Mouse (Mus musculus): ENCODE measurements around the gene 3110001I22Rik. TPM values are rescaled to one million over a fixed set of nuclear protein-coding genes. Genes with fewer than 3 reads are reported as not detected.
"Not testable (repeated sequence)": the region's sequence is repeated elsewhere in the genome, so short reads cannot be mapped to it uniquely, and the experiment has no call there.

The 3110001I22Rik gene
- polyA plus RNA-seq (2015; fragmentation: Nextera tagmentation; extraction: Ambion mirVana) = 6.0 and 6.3 TPM in 2 replicates

DNA sequence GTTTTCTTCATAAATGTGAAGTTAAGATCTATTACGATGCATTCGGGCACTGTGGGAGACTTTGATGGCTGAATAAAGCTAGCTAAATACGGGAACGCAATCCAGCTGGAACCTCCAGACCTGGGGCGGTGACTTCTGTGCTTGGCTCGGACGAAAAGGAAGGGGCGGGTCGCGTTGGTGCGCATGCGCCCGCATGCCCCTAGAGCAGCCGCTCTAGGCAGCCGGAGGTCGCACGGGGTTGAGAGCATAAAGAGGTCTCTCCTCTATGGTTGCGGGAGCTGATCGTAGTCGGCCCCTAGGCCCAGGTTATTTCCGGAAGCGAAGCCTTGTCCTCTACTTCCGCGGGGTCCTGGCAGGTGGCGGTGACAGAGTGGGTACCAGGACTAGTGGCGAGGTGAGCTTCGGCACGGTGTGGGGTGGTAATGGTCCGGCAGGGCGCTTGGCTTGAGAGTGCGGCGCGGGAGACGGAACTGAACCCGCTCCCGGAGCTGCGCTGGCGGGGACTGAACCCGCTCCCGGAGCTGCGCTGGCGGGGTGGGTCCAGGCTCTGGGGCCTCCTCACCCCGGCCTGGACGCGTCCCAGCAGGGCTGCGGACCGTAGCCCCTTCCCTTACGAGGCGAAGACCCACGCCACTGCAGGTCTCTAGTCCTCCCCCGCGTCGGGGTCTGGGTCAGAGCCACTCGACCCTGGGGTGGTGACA, at the start of gene 3110001I22Rik, which contains the start of gene Bfar:
Gene 3110001I22Rik, plus strand, starts transcription at position 245 of the 701 bp plus-strand sequence.
Gene Bfar, plus strand, starts transcription at position 174 of the 701 bp plus-strand sequence.
- Histone ChIP-seq H3K36me3 (peaks cover 6% of the 10 kb centered on the region), H3K4me2 (peak within 1 kb of the TSS; percentile 70), H3K9ac (replicated peaks) (peak within 1 kb of the TSS; percentile 94), H3K4me1 (peaks cover 29% of the 10 kb centered on the region), H3K27me3 (replicated peaks) (no peaks in the 10 kb centered on the region), H3K9me3 (replicated peaks) (no peaks in the 10 kb centered on the region), H3K4me3 (replicated peaks) (peak within 1 kb of the TSS; percentile 98), H3K27ac (replicated peaks) (peak within 1 kb of the TSS; percentile 83)
- ATAC-seq (ENCODE audit: low FRiP score) = peak; percentile 94
- under 1% methylated on average over 53 of the region's 54 CpGs for WGBS

DNA sequence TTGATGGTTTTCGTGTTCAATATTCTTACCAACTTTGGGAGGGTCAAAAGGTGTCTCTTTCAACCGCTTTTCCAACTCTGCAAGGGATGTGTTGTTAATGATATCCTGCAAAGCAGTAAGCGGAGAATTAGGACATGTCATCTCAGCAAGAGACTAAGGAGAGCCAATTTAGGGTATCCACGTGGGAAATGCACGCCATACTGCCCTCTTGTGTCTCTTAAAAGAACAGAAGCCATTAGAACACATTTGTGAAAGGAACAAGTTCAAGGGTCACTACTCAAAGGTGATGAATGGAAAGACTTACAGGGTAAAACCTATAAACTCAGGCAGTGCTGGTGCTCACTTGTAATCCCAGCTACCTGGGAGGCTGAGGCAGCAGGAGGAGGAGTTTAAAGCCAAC, 43.4 kb upstream of the 3110001I22Rik start:
- 48% methylated on average over 5 of the region's 5 CpGs for WGBS

DNA sequence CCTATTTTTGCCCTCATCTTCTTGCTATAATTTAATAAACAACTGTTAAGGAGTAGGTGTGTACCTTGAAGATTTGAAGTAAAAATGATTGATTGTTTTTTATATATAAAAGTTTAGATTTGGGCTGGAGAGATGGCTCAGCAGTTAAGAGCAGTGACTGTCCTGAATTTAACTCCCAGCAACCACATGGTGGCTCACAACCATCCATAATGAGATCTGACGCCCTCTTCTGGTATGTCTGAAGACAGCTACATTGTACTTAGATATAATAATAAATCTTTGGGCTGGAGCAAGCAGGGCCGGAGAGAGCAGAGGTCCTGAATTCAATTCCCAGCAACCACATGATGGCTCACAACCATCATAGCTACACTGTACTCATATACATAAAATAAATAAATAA, 33.5 kb upstream of the 3110001I22Rik start:
- H3K36me3 ChIP-seq = peaks cover 32% of the 10 kb centered on the region
- not testable (repeated sequence) for H3K4me3 ChIP-seq (replicated peaks); ATAC-seq (ENCODE audit: low FRiP score); H3K9ac ChIP-seq (replicated peaks); H3K27ac ChIP-seq (replicated peaks); H3K27me3 ChIP-seq (replicated peaks); H3K4me2 ChIP-seq; H3K4me1 ChIP-seq; H3K9me3 ChIP-seq (replicated peaks)
- 20% methylated on average over 2 of the region's 2 CpGs for WGBS

More for the DNA sequence above, 43.4 kb upstream of the 3110001I22Rik start:
- no peak overlapping the region for H3K9ac ChIP-seq (replicated peaks)
- H3K27me3 ChIP-seq (replicated peaks) = no peaks in the 10 kb centered on the region
- H3K4me3 ChIP-seq (replicated peaks) = no peak overlapping the region
- no peak overlapping the region for H3K4me2 ChIP-seq
- ATAC-seq (ENCODE audit: low FRiP score) = no peak
- H3K9me3 ChIP-seq (replicated peaks) = peaks cover 4% of the 10 kb centered on the region; the same call in 1 of the 2 replicates
- no peak overlapping the region for H3K27ac ChIP-seq (replicated peaks)
- peaks cover 55% of the 10 kb centered on the region for H3K36me3 ChIP-seq
- H3K4me1 ChIP-seq = no peaks in the 10 kb centered on the region

DNA sequence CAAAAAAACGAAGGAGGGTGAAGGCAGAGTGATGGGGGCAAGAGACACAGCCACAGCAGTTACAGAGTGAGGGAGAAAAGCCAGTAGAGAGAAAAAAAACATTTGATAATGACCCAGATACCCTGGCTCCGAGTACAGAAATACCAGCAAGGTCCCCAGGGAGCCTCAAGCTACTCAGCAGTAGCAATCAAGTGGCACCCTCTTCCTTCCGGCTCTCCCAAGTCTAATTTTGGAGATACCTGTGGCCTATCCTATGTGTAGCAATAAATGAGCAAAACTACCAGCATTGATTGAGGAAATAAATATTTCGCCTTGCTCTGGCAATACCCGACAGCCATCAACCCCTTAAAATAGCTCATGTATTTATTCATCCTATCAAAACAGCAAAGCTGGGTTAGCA, 32.2 kb upstream of the 3110001I22Rik start:
- no peak overlapping the region for H3K27ac ChIP-seq (replicated peaks)
- no peak overlapping the region for H3K9ac ChIP-seq (replicated peaks)
- H3K27me3 ChIP-seq (replicated peaks) = no peaks in the 10 kb centered on the region
- no peaks in the 10 kb centered on the region for H3K9me3 ChIP-seq (replicated peaks)
- H3K4me3 ChIP-seq (replicated peaks) = no peak overlapping the region
- whole genome bisulfite sequencing = 86% methylated on average over 5 of the region's 5 CpGs
- no peak for ATAC-seq (ENCODE audit: low FRiP score)
- no peaks in the 10 kb centered on the region for H3K4me1 ChIP-seq
- peaks cover 25% of the 10 kb centered on the region for H3K36me3 ChIP-seq
- H3K4me2 ChIP-seq = no peak overlapping the region

DNA sequence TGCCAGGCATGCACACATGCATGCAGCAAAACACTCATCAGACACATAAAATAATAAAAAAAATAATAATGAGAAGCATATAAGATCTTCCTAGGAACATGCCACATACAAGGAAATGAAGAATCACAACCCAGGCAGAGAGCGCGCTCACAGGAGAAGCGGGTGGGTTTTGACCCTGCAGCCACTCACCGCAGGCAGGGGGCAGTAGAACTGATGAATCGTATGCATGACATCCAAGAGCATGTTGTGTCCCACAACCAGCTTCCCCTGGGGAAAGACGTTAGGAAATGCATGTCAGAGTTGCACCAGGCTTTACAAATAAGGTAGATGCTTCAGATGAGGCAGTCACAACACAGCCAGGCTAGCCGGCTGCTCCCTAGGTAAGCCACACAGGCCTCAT, 31.7 kb upstream of the 3110001I22Rik start:
- H3K27me3 ChIP-seq (replicated peaks) = no peaks in the 10 kb centered on the region
- H3K9me3 ChIP-seq (replicated peaks) = no peaks in the 10 kb centered on the region
- no peak overlapping the region for H3K9ac ChIP-seq (replicated peaks)
- H3K36me3 ChIP-seq = peaks cover 24% of the 10 kb centered on the region
- H3K4me1 ChIP-seq = no peaks in the 10 kb centered on the region
- ATAC-seq (ENCODE audit: low FRiP score) = no peak
- no peak overlapping the region for H3K4me2 ChIP-seq
- no peak overlapping the region for H3K27ac ChIP-seq (replicated peaks)
- WGBS = 80% methylated on average over 7 of the region's 7 CpGs
- no peak overlapping the region for H3K4me3 ChIP-seq (replicated peaks)

DNA sequence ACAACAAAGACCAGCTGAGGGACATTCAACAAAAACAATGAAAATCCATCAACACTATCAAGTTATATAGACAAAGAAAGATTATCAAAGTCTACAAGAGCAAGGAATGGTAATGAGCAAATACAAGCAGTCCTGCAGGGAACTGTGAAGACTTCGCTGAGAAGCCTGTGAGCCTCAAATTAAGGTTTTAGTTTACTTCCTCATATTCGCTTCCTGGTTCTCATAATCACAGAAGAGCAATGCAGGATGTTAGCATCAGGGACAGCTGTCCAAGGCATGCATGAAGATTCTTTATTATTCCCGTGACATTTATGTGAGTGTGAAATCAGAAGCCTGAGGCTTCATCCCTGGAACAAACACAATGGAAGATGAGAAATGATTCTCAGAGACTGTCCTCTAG, 27.3 kb upstream of the 3110001I22Rik start:
- 88% methylated on average over 3 of the region's 3 CpGs for WGBS
- no peak overlapping the region for H3K4me2 ChIP-seq
- peaks cover 9% of the 10 kb centered on the region for H3K36me3 ChIP-seq
- no peaks in the 10 kb centered on the region for H3K9me3 ChIP-seq (replicated peaks)
- no peak overlapping the region for H3K9ac ChIP-seq (replicated peaks)
- ATAC-seq (ENCODE audit: low FRiP score) = no peak
- no peak overlapping the region for H3K4me3 ChIP-seq (replicated peaks)
- H3K27ac ChIP-seq (replicated peaks) = no peak overlapping the region
- H3K4me1 ChIP-seq = no peaks in the 10 kb centered on the region
- H3K27me3 ChIP-seq (replicated peaks) = no peaks in the 10 kb centered on the region

DNA sequence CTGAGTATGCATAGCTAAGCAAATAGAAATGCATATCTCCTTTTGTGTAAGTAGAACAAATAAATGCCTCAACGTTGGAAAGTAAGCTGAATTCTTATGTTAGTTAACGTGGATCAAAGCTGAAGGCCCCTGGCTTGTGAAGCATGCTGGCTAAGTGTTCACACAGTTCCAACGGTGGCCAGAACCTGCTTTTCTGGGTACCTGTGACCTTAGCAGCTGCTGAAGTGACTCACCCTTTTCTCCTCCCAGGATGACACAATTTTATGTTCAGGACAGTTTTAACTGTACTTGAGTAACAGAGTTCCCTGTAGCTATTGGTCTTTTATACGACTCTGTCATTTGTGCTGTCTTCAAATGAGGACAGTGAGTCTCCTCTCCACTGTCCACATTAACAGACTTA, 25.8 kb upstream of the 3110001I22Rik start:
- WGBS = 91% methylated on average over 4 of the region's 4 CpGs

DNA sequence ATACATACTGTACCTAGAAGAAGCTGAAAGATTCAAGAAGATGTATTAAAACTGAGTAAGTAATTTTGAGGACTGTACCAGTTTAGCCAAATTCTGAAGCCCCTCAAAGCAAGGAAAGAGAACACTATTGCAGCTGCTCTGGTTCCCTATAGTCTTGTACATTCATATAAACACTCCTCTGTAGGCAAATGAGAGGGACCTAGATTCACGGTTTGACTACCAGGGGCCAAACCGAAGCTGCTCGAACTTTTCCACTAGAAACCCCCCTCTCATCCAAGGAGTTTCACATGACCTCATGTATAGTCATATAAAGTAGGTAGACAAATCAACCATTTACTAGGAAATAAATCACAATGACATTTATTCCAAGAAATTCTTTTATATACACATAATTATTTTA, 12.8 kb upstream of the 3110001I22Rik start:
- Histone ChIP-seq H3K36me3 (peaks cover 45% of the 10 kb centered on the region), H3K4me1 (no peaks in the 10 kb centered on the region), H3K27ac (replicated peaks) (no peak overlapping the region), H3K9me3 (replicated peaks) (no peaks in the 10 kb centered on the region), H3K27me3 (replicated peaks) (no peaks in the 10 kb centered on the region), H3K9ac (replicated peaks) (no peak overlapping the region), H3K4me3 (replicated peaks) (no peak overlapping the region), H3K4me2 (no peak overlapping the region)
- no peak for ATAC-seq (ENCODE audit: low FRiP score)
- 92% methylated on average over 3 of the region's 3 CpGs for WGBS

More for the DNA sequence above, 25.8 kb upstream of the 3110001I22Rik start:
- Histone ChIP-seq H3K36me3 (peaks cover 18% of the 10 kb centered on the region), H3K4me1 (no peaks in the 10 kb centered on the region), H3K27ac (replicated peaks) (no peak overlapping the region), H3K4me3 (replicated peaks) (no peak overlapping the region), H3K4me2 (no peak overlapping the region), H3K9me3 (replicated peaks) (no peaks in the 10 kb centered on the region), H3K27me3 (replicated peaks) (no peaks in the 10 kb centered on the region), H3K9ac (replicated peaks) (no peak overlapping the region)
- ATAC-seq (ENCODE audit: low FRiP score) = no peak

DNA sequence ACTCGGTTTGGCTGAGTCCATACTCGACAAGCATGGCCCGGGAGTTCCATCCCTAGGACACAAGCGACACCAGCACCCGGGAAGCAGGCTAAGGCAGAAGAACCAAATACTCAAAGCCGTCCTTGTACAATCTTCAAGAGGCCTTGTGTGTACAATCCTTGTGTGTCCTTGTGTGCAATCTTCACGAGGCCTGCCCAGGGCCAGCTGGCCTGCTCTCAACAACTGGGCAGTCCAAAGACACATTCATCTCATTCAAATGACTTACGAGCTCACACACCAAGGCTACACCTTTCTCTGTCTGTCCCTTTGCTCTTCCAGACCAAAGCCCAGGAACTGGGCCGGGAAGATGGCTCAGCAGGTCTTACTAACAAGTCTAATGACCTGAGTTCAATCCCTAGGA, 11.0 kb upstream of the 3110001I22Rik start:
- H3K4me3 ChIP-seq (replicated peaks) = no peak overlapping the region
- ATAC-seq (ENCODE audit: low FRiP score) = no peak
- WGBS = 96% methylated on average over 9 of the region's 9 CpGs
- no peaks in the 10 kb centered on the region for H3K9me3 ChIP-seq (replicated peaks)
- no peak overlapping the region for H3K4me2 ChIP-seq
- H3K27ac ChIP-seq (replicated peaks) = no peak overlapping the region
- no peaks in the 10 kb centered on the region for H3K27me3 ChIP-seq (replicated peaks)
- H3K36me3 ChIP-seq = peaks cover 40% of the 10 kb centered on the region
- H3K9ac ChIP-seq (replicated peaks) = no peak overlapping the region
- no peaks in the 10 kb centered on the region for H3K4me1 ChIP-seq

DNA sequence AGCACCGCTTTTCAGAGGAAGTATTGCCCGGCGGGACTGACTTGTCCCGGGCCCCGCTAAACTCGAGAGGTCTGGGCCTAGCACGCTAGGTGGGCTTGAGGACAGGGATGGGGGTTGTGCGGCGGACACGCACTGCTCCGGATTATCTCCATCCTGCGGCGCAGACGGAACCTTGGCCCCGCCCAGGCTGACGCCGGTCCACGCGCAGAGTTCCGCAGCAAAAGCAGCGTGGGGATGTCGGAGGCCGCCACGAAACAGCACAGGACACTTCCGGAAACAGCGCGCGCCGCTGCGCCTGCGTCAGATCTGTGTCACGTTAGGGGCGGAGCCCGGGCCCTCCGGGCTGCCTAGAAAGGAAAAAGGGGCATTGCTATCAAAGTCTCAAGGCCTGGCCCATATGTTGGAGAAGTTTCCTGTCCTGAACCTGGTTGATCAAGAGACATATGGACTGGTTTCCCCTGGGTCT, 3.8 kb upstream of the 3110001I22Rik start, which contains the start of gene Parn:
Gene Parn, minus strand, starts transcription at position 293 of the 466 bp plus-strand sequence.
- 0% methylated on average over 35 of the region's 35 CpGs for WGBS
- Histone ChIP-seq H3K27ac (replicated peaks) (peak within 1 kb of the TSS; percentile 81), H3K27me3 (replicated peaks) (no peaks in the 10 kb centered on the region), H3K4me2 (peak within 1 kb of the TSS; percentile 73), H3K9me3 (replicated peaks) (no peaks in the 10 kb centered on the region), H3K4me1 (peaks cover 23% of the 10 kb centered on the region), H3K9ac (replicated peaks) (peak within 1 kb of the TSS; percentile 77), H3K4me3 (replicated peaks) (peak within 1 kb of the TSS; percentile 63), H3K36me3 (peaks cover 14% of the 10 kb centered on the region)
- peak; percentile 92 for ATAC-seq (ENCODE audit: low FRiP score)

DNA sequence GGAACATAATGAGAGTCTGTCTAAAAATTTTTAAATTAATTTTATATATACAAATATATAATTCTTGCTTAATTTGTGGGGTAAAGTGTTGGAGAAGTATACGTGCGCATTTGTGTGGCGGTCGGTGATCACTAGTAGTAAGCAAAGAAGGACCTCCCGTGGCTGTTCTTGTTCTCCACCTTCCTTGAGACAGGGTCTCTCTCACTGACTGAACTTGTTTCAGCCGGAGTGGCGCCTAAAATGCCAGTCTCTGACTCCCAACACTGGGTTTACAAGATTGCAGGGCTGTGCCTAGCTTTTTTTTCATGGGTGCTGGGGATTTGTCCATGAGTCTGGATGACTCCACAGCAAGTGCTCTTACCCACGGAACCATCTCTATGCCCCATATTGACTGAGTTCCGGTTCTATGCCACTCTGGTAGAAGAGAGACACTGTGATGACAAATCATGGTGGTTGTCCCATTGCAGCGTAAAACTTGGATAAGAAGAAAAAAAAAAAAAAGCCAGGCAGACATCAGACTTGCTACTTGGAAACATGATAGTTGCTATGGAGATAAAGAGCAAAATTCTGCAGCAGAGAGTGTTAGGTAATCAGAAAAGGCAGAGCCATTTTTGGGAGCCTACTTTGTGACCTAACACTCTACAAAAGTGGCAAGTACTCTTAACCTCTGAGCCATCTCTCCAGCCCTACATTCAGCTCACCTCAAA, 3.2 kb upstream of the 3110001I22Rik start:
- no peaks in the 10 kb centered on the region for H3K27me3 ChIP-seq (replicated peaks)
- H3K9me3 ChIP-seq (replicated peaks) = no peaks in the 10 kb centered on the region
- WGBS = 81% methylated on average over 10 of the region's 10 CpGs
- no peak for ATAC-seq (ENCODE audit: low FRiP score)
- H3K36me3 ChIP-seq = peaks cover 9% of the 10 kb centered on the region
- peaks cover 30% of the 10 kb centered on the region for H3K4me1 ChIP-seq
- peak overlapping the region; percentile 81 for H3K27ac ChIP-seq (replicated peaks)
- peak overlapping the region; percentile 73 for H3K4me2 ChIP-seq
- peak overlapping the region; percentile 77; the same call in 1 of the 2 replicates for H3K9ac ChIP-seq (replicated peaks)
- H3K4me3 ChIP-seq (replicated peaks) = peak overlapping the region; percentile 63

DNA sequence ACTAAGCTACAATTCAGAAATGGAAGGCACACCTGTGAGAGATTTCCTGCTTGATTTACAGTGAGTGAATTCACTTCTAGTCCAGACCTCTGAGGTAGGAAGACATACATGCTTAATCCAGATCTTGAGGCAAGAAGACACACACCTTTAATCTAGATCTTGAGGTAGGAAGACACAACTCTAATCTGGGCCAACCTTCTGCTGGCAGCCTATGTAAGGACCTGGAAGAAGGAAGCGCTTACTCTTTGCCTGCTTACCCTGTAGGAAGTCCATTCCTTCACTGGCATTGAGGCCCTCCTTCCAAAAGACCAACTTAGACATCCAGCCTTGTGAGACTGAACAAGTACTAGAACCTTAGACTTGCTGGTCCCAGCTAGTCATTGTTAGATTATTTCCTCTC, 2.4 kb upstream of the 3110001I22Rik start:
- H3K27me3 ChIP-seq (replicated peaks) = no peaks in the 10 kb centered on the region
- no peaks in the 10 kb centered on the region for H3K9me3 ChIP-seq (replicated peaks)
- H3K4me3 ChIP-seq (replicated peaks) = no peak overlapping the region
- H3K27ac ChIP-seq (replicated peaks) = no peak overlapping the region
- no peak for ATAC-seq (ENCODE audit: low FRiP score)
- WGBS = 100% methylated on average over 1 of the region's 1 CpGs
- H3K36me3 ChIP-seq = peaks cover 8% of the 10 kb centered on the region
- no peak overlapping the region for H3K4me2 ChIP-seq
- no peak overlapping the region for H3K9ac ChIP-seq (replicated peaks)
- H3K4me1 ChIP-seq = peaks cover 30% of the 10 kb centered on the region

All from neural tube, embryonic 15.5 days (tissue).